Mouse (Mus musculus) lung, postnatal 0 days (tissue): Measurements from ENCODE around the gene Aifm1. TPM values are rescaled to one million over a fixed set of nuclear protein-coding genes. Genes with fewer than 3 reads are reported as not detected.
A peak's percentile ranks its signal among the peaks of the same experiment; 100 is the strongest.

Experiments
- ATAC-seq: fragments of 200-750 bp; cut with Nextera tagmentation; 2 replicates; pipeline ENCODE4 v1.8.0; 2017; ENCODE audit warnings: moderate library complexity
- DNase-seq: peaks from one replicate; pipeline ENCODE4 v3.0.0-alpha.2; 2016; ENCODE audit warnings: low spot score
- H3K27ac ChIP-seq: fragments of 300-500 bp; sonication (generic); 2 replicates; pipeline ENCODE4 v1.5.1; 2014; ENCODE audit warnings: antibody characterized with exemption, mild to moderate bottlenecking, low read length, mixed read lengths
- H3K27me3 ChIP-seq: fragments of 300-500 bp; sonication (generic); replicated peaks from 2 replicates; pipeline ENCODE4 v1.6.1; 2014; ENCODE audit warnings: low read length, mixed read lengths; ENCODE audit not compliant: insufficient read depth
- H3K36me3 ChIP-seq: fragments of 300-500 bp; sonication (generic); 2 replicates; pipeline ENCODE4 v1.6.1; 2014; ENCODE audit warnings: low read length, mixed read lengths; ENCODE audit not compliant: insufficient read depth
- H3K4me1 ChIP-seq: fragments of 300-500 bp; sonication (generic); 2 replicates; pipeline ENCODE4 v1.6.1; 2014; ENCODE audit warnings: antibody characterized with exemption, low read depth, low read length, mixed read lengths; ENCODE audit not compliant: insufficient read depth
- H3K4me2 ChIP-seq: fragments of 300-500 bp; sonication (generic); replicated peaks from 2 replicates; pipeline ENCODE4 v1.6.1; 2014; ENCODE audit warnings: low read depth, mild to moderate bottlenecking, low read length, moderate library complexity, mixed read lengths
- H3K4me3 ChIP-seq: fragments of 300-500 bp; sonication (generic); 2 replicates; pipeline ENCODE4 v1.5.1; 2014; ENCODE audit warnings: low read depth, low read length
- H3K9ac ChIP-seq: fragments of 300-500 bp; sonication (generic); replicated peaks from 2 replicates; pipeline ENCODE4 v1.6.1; 2014; ENCODE audit warnings: low read depth, mild to moderate bottlenecking
- H3K9me3 ChIP-seq: fragments of 300-500 bp; sonication (generic); 2 replicates; pipeline ENCODE4 v1.6.1; 2016; ENCODE audit warnings: low read length, mixed read lengths
- CTCF ChIP-seq: IDR thresholded peaks from 2 replicates; pipeline ENCODE4 v1.5.1; 2016; ENCODE audit warnings: antibody characterized with exemption, mild to moderate bottlenecking
- EP300 ChIP-seq: IDR thresholded peaks from 2 replicates; pipeline ENCODE4 v1.6.1; 2016; ENCODE audit warnings: antibody characterized with exemption, mild to moderate bottlenecking, control low read depth
- WGBS: fragments of 180-500 bp; shearing (Covaris S2); extraction: QIAGEN DNeasy Blood & Tissue Kit; methylation state at CpG from one replicate; pipeline ENCODE4 v1.1.7; 2014; 5-methylcytosine and 5-hydroxymethylcytosine counted together
- polyA plus RNA-seq: library from polyadenylated mRNA; unstranded; fragments of >200 nt; fragmentation: Nextera tagmentation; extraction: Ambion mirVana; gene quantifications from 2 replicates; pipeline ENCODE4 v1.2.1, GENCODE M21; 2015

Gene Aifm1
- polyA plus RNA-seq, 1 experiment from 2014 or later = 30.4 TPM

GRCm38 (mm10) chrX:48462754-48463507, 50.4 kb downstream of the Aifm1 start, which contains the start of gene Elf4:
Elf4 (minus strand) TSS chrX:48463132.
- H3K9ac ChIP-seq = no peak within 1 kb of the TSS
- DNase-seq = peak; percentile 65
- H3K27me3 ChIP-seq = no peaks in the 10 kb centered on the region
- 14% methylated on average over 35 of the region's 38 CpGs for WGBS
- H3K27ac ChIP-seq = no peak within 1 kb of the TSS
- no peaks in the 10 kb centered on the region for H3K4me1 ChIP-seq
- H3K9me3 ChIP-seq = no peaks in the 10 kb centered on the region
- ATAC-seq = peak; percentile 79
- H3K36me3 ChIP-seq = no peaks in the 10 kb centered on the region
- H3K4me2 ChIP-seq = peak within 1 kb of the TSS; percentile 60
- TF ChIP-seq CTCF = peak; percentile 90
- TF ChIP-seq EP300 = no peak
- H3K4me3 ChIP-seq = peak within 1 kb of the TSS; percentile 24

GRCm38 (mm10) chrX:48462297-48462696, 51.1 kb downstream of the Aifm1 start:
- Histone ChIP-seq H3K27me3 (no peaks in the 10 kb centered on the region), H3K4me3 (peak overlapping the region; percentile 24), H3K4me1 (no peaks in the 10 kb centered on the region), H3K9ac (no peak overlapping the region), H3K36me3 (no peaks in the 10 kb centered on the region), H3K27ac (no peak overlapping the region), H3K4me2 (peak overlapping the region; percentile 60), H3K9me3 (no peaks in the 10 kb centered on the region)
- DNase-seq (no peak), ATAC-seq (no peak)
- WGBS = 27% methylated on average over 4 of the region's 4 CpGs
- TF ChIP-seq CTCF (no peak), EP300 (no peak)

GRCm38 (mm10) chrX:48461006-48461405, 52.4 kb downstream of the Aifm1 start:
- Histone ChIP-seq H3K4me2 (no peak overlapping the region), H3K9ac (no peak overlapping the region), H3K27me3 (no peaks in the 10 kb centered on the region), H3K4me3 (no peak overlapping the region), H3K4me1 (no peaks in the 10 kb centered on the region), H3K9me3 (no peaks in the 10 kb centered on the region), H3K27ac (no peak overlapping the region), H3K36me3 (no peaks in the 10 kb centered on the region)
- ATAC-seq = no peak
- no peak for DNase-seq
- 66% methylated on average over 4 of the region's 4 CpGs for WGBS
- no peak for TF ChIP-seq EP300
- no peak for TF ChIP-seq CTCF

GRCm38 (mm10) chrX:48460496-48460895, 52.9 kb downstream of the Aifm1 start:
- DNase-seq (no peak), ATAC-seq (no peak)
- Histone ChIP-seq H3K4me1 (no peaks in the 10 kb centered on the region), H3K27me3 (no peaks in the 10 kb centered on the region), H3K36me3 (no peaks in the 10 kb centered on the region), H3K4me3 (no peak overlapping the region), H3K9ac (no peak overlapping the region), H3K9me3 (no peaks in the 10 kb centered on the region), H3K4me2 (no peak overlapping the region), H3K27ac (no peak overlapping the region)
- no peak for TF ChIP-seq CTCF
- WGBS = 67% methylated on average over 7 of the region's 7 CpGs

GRCm38 (mm10) chrX:48456956-48457355, 56.4 kb downstream of the Aifm1 start:
- no peak overlapping the region for H3K9ac ChIP-seq
- TF ChIP-seq CTCF (no peak), EP300 (no peak)

GRCm38 (mm10) chrX:48455018-48455417, 58.3 kb downstream of the Aifm1 start:
- peak overlapping the region; percentile 57 for H3K4me2 ChIP-seq
- H3K4me1 ChIP-seq = no peaks in the 10 kb centered on the region
- H3K27ac ChIP-seq = no peak overlapping the region
- no peaks in the 10 kb centered on the region for H3K9me3 ChIP-seq
- no peak for DNase-seq
- TF ChIP-seq EP300 (no peak), CTCF (no peak)
- no peaks in the 10 kb centered on the region for H3K27me3 ChIP-seq
- 20% methylated on average over 7 of the region's 9 CpGs for WGBS
- H3K4me3 ChIP-seq = no peak overlapping the region
- H3K36me3 ChIP-seq = no peaks in the 10 kb centered on the region
- no peak for ATAC-seq
- no peak overlapping the region for H3K9ac ChIP-seq

More at GRCm38 (mm10) chrX:48456956-48457355, 56.4 kb downstream of the Aifm1 start:
- Histone ChIP-seq H3K27me3 (no peaks in the 10 kb centered on the region), H3K36me3 (no peaks in the 10 kb centered on the region), H3K9me3 (no peaks in the 10 kb centered on the region), H3K4me1 (no peaks in the 10 kb centered on the region), H3K27ac (no peak overlapping the region), H3K4me2 (no peak overlapping the region), H3K4me3 (no peak overlapping the region)
- DNase-seq = no peak
- ATAC-seq = no peak
- WGBS = 69% methylated on average over 6 of the region's 6 CpGs
